Mouse (Mus musculus) leukemia stem cell, adult 10-12 weeks (primary cell): ENCODE data around the gene Vmn1r47. TPM values are rescaled to one million over a fixed set of nuclear protein-coding genes. Genes with fewer than 3 reads are reported as not detected.

ENCODE experiments used
- polyA plus RNA-seq: library from polyadenylated mRNA; stranded (reverse); fragments of >175 nt; gene quantifications from 2 replicates; pipeline ENCODE4 v1.2.3, GENCODE M21; 2012; ENCODE audit warnings: low replicate concordance

Vmn1r47 gene
- polyA plus RNA-seq: not detected in 2 replicates

DNA sequence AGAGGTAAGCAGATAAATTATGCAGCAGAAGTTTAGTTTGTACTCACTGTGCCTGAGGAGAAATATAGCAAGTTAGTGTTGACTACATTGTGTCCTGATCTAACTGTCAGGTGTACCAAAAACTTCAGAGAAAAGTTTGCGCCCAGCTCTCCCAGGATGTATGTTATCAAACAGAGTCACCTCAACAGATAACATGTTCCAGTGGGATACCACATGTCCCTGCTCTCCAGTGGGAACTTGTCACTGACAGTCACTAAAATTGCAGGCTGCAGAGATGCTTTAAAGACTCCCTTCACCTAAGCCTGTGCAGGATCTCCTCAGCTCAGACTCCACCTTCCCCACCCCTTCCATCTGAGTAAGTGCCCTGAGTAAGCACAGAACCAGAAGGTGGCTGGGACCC is at the start of gene Vmn1r47:
TSS of gene Vmn1r47 (plus strand) at position 301 of the 400 bp plus-strand sequence.

DNA sequence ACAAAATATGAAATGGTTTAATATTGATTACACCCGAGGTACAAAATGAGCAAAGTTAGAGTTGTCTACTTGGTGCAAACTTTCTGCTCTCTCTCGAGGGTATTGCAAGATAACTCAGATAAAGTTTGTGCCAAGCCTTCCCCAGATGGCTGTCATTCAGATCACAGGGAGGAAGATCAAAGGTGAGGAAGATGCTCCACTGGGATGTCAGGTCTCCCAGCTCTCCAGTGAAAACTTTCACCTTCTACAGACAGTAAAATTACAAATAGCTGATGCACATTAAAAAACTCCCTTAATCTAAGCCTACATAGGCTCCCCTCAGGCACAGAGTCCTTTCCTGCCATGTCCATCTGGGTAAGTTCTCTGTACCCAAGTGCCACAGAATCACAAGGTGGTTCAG is 46.9 kb upstream of the Vmn1r47 start, which contains the start of gene Vmn1r46:
TSS of gene Vmn1r46 (plus strand) at position 301 of the 400 bp plus-strand sequence.

DNA sequence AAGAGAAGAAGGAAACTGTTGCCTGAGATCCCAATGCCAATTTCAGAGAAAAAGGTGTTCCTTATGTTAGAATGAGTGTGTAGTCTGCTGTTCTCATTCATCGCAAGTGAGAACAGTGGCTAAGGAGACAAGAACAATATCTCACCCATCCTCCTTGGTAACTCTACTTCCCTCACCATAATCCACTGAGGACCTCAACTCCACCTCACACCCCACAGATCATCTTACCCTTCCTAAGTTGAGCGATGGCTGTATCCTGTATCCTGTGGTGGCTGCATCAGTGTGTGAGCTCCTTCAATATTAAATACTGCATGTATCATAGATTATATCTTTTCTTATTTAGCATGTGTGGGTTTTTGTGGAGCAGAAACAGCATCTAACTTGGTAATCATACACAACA is 20.8 kb downstream of the Vmn1r47 start, which contains the start of gene Vmn1r48:
TSS of gene Vmn1r48 (minus strand) at position 101 of the 400 bp plus-strand sequence.

Other genes with a start within 250 kb of the Vmn1r47 start
- not detected in 2 replicates for gene Vmn1r42, start 139.7 kb upstream of the Vmn1r47 start, polyA plus RNA-seq
- gene Vmn1r43, start 139.7 kb upstream of the Vmn1r47 start, polyA plus RNA-seq: not detected in 2 replicates
- not detected in 2 replicates for gene Vmn1r44, start 132.5 kb upstream of the Vmn1r47 start, polyA plus RNA-seq
- gene Vmn1r45, start 75.5 kb upstream of the Vmn1r47 start, polyA plus RNA-seq: 0.08 TPM in 1 of 2 replicates, not detected in the other
- gene Vmn1r46, start 46.8 kb upstream of the Vmn1r47 start, polyA plus RNA-seq: not detected in 2 replicates
- gene Vmn1r48, start 20.7 kb downstream of the Vmn1r47 start, polyA plus RNA-seq: not detected in 2 replicates
- gene Vmn1r49, start 62.4 kb downstream of the Vmn1r47 start, polyA plus RNA-seq: not detected in 2 replicates
- not detected in 2 replicates for gene Vmn1r50, start 85.3 kb downstream of the Vmn1r47 start, polyA plus RNA-seq
- gene Vmn1r51, start 106.4 kb downstream of the Vmn1r47 start, polyA plus RNA-seq: not detected in 2 replicates
- gene Vmn1r52, start 158.7 kb downstream of the Vmn1r47 start, polyA plus RNA-seq: 0.07 TPM in 1 of 2 replicates, not detected in the other
- gene V1ra8, start 186.6 kb downstream of the Vmn1r47 start, polyA plus RNA-seq: not detected in 2 replicates
- gene Vmn1r53, start 208.3 kb downstream of the Vmn1r47 start, polyA plus RNA-seq: not detected in 2 replicates
- gene Vmn1r54, start 230.2 kb downstream of the Vmn1r47 start, polyA plus RNA-seq: not detected in 2 replicates